Mouse (Mus musculus): Measurements from ENCODE around the gene Pex1.
A peak's percentile ranks its signal among the peaks of the same experiment; 100 is the strongest.
"Not testable (repeated sequence)": the region's sequence is repeated elsewhere in the genome, so short reads cannot be mapped to it uniquely, and the experiment has no call there.

Pex1 gene

GRCm38 (mm10) chr5:3635286-3635685, 39.4 kb downstream of the Pex1 start:
- DNase-seq (ENCODE audit: inconsistent age in 2 of 2, low spot score in 1 of 2), result no peak

GRCm38 (mm10) chr5:3644621-3645020, 48.8 kb downstream of the Pex1 start:
- peak in 1 of 2 experiments; percentile 66 for DNase-seq (ENCODE audit: inconsistent age in 2 of 2, low spot score in 1 of 2)

GRCm38 (mm10) chr5:3645326-3645725, 49.5 kb downstream of the Pex1 start:
- peak in 1 of 2 experiments; percentile 39 for DNase-seq (ENCODE audit: inconsistent age in 2 of 2, low spot score in 1 of 2)

- DNase-seq (ENCODE audit: inconsistent age in 2 of 2, low spot score in 1 of 2), result no peak
Measured at GRCm38 (mm10) chr5:3646539-3646938, 50.7 kb downstream of the Pex1 start.

- DNase-seq (ENCODE audit: inconsistent age in 2 of 2, low spot score in 1 of 2), result peak; percentile 63 to 88
Measured at GRCm38 (mm10) chr5:3646991-3647707, 51.3 kb downstream of the Pex1 start.

GRCm38 (mm10) chr5:3647708-3648121, 51.8 kb downstream of the Pex1 start:
- peak; percentile 92 to 96 for DNase-seq (ENCODE audit: inconsistent age in 2 of 2, low spot score in 1 of 2)

- peak in 1 of 2 experiments; percentile 40 for DNase-seq (ENCODE audit: inconsistent age in 2 of 2, low spot score in 1 of 2)
Measured at GRCm38 (mm10) chr5:3648206-3648848, 52.5 kb downstream of the Pex1 start.

GRCm38 (mm10) chr5:3648849-3649210, 53.0 kb downstream of the Pex1 start:
- no peak for DNase-seq (ENCODE audit: inconsistent age in 2 of 2, low spot score in 1 of 2)

- DNase-seq (ENCODE audit: inconsistent age in 2 of 2, low spot score in 1 of 2), result no peak
Measured at GRCm38 (mm10) chr5:3650881-3651280, 55.0 kb downstream of the Pex1 start, which contains the start of gene Tmbim7. Gene Tmbim7 (plus strand): TSS chr5:3651181.

GRCm38 (mm10) chr5:3651621-3652020, 55.8 kb downstream of the Pex1 start:
- no peak for DNase-seq (ENCODE audit: inconsistent age in 2 of 2, low spot score in 1 of 2)

- DNase-seq (ENCODE audit: inconsistent age in 2 of 2, low spot score in 1 of 2), result not testable (repeated sequence)
Measured at GRCm38 (mm10) chr5:3652903-3653575, 57.2 kb downstream of the Pex1 start.

GRCm38 (mm10) chr5:3653801-3654200, 57.9 kb downstream of the Pex1 start:
- DNase-seq (ENCODE audit: inconsistent age in 2 of 2, low spot score in 1 of 2), result no peak

- DNase-seq (ENCODE audit: inconsistent age in 2 of 2, low spot score in 1 of 2), result no peak
Measured at GRCm38 (mm10) chr5:3657085-3657484, 61.2 kb downstream of the Pex1 start, which contains the start of gene Gatad1. Gene Gatad1 (minus strand): TSS chr5:3657185.

- DNase-seq (ENCODE audit: inconsistent age in 2 of 2, low spot score in 1 of 2), result no peak
Measured at GRCm38 (mm10) chr5:3665225-3665624, 69.4 kb downstream of the Pex1 start.

GRCm38 (mm10) chr5:3666585-3666984, 70.7 kb downstream of the Pex1 start:
- DNase-seq (ENCODE audit: inconsistent age in 2 of 2, low spot score in 1 of 2), result no peak

- DNase-seq (ENCODE audit: inconsistent age in 2 of 2, low spot score in 1 of 2), result no peak
Measured at GRCm38 (mm10) chr5:3669938-3670554, 74.2 kb downstream of the Pex1 start.

All from adrenal gland, adult (tissue).